Mouse (Mus musculus) hindbrain, embryonic 12.5 days (tissue): ENCODE measurements around the gene Arg1. TPM values are rescaled to one million over a fixed set of nuclear protein-coding genes. Genes with fewer than 3 reads are reported as not detected.

Source experiments
- ATAC-seq: fragments of 200-750 bp; cut with Nextera tagmentation; 2 replicates; pipeline ENCODE4 v1.8.0; 2017; ENCODE audit warnings: moderate TSS enrichment; ENCODE audit not compliant: low FRiP score
- H3K27ac ChIP-seq: fragments of 300-500 bp; sonication (generic); 2 replicates; pipeline ENCODE4 v1.5.1; 2016; ENCODE audit warnings: mild to moderate bottlenecking
- H3K27me3 ChIP-seq: fragments of 300-500 bp; sonication (generic); 2 replicates; pipeline ENCODE4 v1.6.1; 2016; ENCODE audit warnings: mild to moderate bottlenecking
- H3K36me3 ChIP-seq: fragments of 300-500 bp; sonication (generic); 2 replicates; pipeline ENCODE4 v1.6.1; 2016; ENCODE audit warnings: mild to moderate bottlenecking
- H3K4me1 ChIP-seq: fragments of 300-500 bp; sonication (generic); 2 replicates; pipeline ENCODE4 v1.6.1; 2016
- H3K4me2 ChIP-seq: fragments of 300-500 bp; sonication (generic); replicated peaks from 2 replicates; pipeline ENCODE4 v1.6.1; 2016; ENCODE audit warnings: mild to moderate bottlenecking
- H3K4me3 ChIP-seq: fragments of 300-500 bp; sonication (generic); 2 replicates; pipeline ENCODE4 v1.5.1; 2016; ENCODE audit warnings: mild to moderate bottlenecking
- H3K9ac ChIP-seq: fragments of 300-500 bp; sonication (generic); 2 replicates; pipeline ENCODE4 v1.6.1; 2016; ENCODE audit warnings: mild to moderate bottlenecking, moderate library complexity
- H3K9me3 ChIP-seq: fragments of 300-500 bp; sonication (generic); replicated peaks from 2 replicates; pipeline ENCODE4 v1.6.1; 2016; ENCODE audit warnings: mild to moderate bottlenecking
- WGBS: fragments of 180-500 bp; shearing (Covaris S2); methylation state at CpG from one replicate; pipeline ENCODE4 v1.1.7; 2016; 5-methylcytosine and 5-hydroxymethylcytosine counted together
- microRNA-seq: library from miRNA; unstranded; fragments of <30 nt; microRNA quantifications from one replicate; pipeline ENCODE4, GENCODE M21; 2017
- polyA plus RNA-seq: library from polyadenylated mRNA; unstranded; fragments of >200 nt; fragmentation: Nextera tagmentation; extraction: Ambion mirVana; gene quantifications from 2 replicates; pipeline ENCODE4 v1.2.1, GENCODE M21; 2016

Gene Arg1
- polyA plus RNA-seq, 1 experiment from 2014 or later, result 2.7 TPM

DNA sequence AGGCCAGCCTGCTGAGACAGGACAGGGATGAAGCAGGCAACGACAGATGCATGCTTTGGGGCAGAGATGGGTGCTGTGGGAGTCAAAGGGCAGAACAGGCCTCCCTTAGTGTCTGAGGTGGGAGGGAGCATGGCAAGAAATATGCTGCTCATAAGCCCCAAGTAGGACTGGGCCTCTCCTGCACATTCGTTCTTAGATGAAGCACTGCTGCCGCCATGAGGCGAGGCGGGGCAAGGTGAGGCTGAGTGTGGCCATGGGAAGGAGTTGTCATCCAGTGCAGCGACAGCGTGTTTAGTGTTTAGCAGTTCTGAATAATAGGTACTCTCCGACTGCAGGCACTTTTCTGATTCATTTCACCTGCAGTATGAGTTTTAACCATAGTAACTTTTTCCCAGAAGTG, 31.4 kb downstream of the Arg1 start:
- ATAC-seq, result no peak
- WGBS, result 88% methylated on average over 8 of the region's 8 CpGs
- Histone ChIP-seq H3K27ac (no peak overlapping the region), H3K4me3 (no peak overlapping the region), H3K4me2 (no peak overlapping the region), H3K27me3 (no peaks in the 10 kb centered on the region), H3K4me1 (no peaks in the 10 kb centered on the region), H3K9ac (no peak overlapping the region), H3K9me3 (no peaks in the 10 kb centered on the region), H3K36me3 (peaks cover 84% of the 10 kb centered on the region)

GRCm38 (mm10) chr10:24888343-24888742, 38.9 kb downstream of the Arg1 start:
- 97% methylated on average over 7 of the region's 7 CpGs for WGBS
- no peaks in the 10 kb centered on the region for H3K4me1 ChIP-seq
- ATAC-seq, result no peak
- no peak overlapping the region for H3K4me3 ChIP-seq
- H3K36me3 ChIP-seq, result peaks cover 75% of the 10 kb centered on the region
- no peak overlapping the region for H3K4me2 ChIP-seq
- H3K27ac ChIP-seq, result no peak overlapping the region
- H3K9me3 ChIP-seq, result no peaks in the 10 kb centered on the region
- H3K9ac ChIP-seq, result no peak overlapping the region
- no peaks in the 10 kb centered on the region for H3K27me3 ChIP-seq

GRCm38 (mm10) chr10:24886008-24886407, 41.3 kb downstream of the Arg1 start:
- H3K36me3 ChIP-seq, result peaks cover 80% of the 10 kb centered on the region

DNA sequence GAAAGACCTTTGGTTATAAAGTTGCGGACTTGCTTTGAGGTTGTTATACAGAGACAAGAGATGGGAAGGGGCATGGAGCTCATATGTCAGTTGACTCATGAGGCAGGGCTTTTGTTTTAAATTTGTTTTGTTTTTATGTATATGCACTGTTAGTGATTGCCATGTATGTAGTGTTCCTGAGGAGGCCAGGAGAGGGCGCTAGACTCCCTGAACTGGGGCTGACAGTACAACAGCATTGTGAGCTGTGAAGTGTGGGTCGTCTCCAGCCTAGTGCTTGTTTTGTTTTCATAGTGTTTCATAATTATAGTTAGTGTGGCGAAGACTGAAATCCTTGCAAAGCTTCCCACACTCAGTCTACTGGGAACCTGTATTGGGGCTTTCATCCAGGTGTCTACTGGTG, 53.7 kb downstream of the Arg1 start:
- no peak for ATAC-seq
- Histone ChIP-seq H3K27me3 (no peaks in the 10 kb centered on the region), H3K4me2 (no peak overlapping the region), H3K4me1 (no peaks in the 10 kb centered on the region), H3K27ac (no peak overlapping the region), H3K9ac (no peak overlapping the region), H3K4me3 (no peak overlapping the region), H3K9me3 (no peaks in the 10 kb centered on the region), H3K36me3 (peaks cover 68% of the 10 kb centered on the region)
- 75% methylated on average over 4 of the region's 4 CpGs for WGBS

More at GRCm38 (mm10) chr10:24886008-24886407, 41.3 kb downstream of the Arg1 start:
- Histone ChIP-seq H3K4me3 (no peak overlapping the region), H3K27me3 (no peaks in the 10 kb centered on the region), H3K9me3 (no peaks in the 10 kb centered on the region), H3K9ac (no peak overlapping the region), H3K4me2 (no peak overlapping the region), H3K27ac (no peak overlapping the region), H3K4me1 (no peaks in the 10 kb centered on the region)
- no peak for ATAC-seq
- 85% methylated on average over 9 of the region's 9 CpGs for WGBS

- H3K4me1 ChIP-seq, result no peaks in the 10 kb centered on the region
- peak within 1 kb of the TSS; percentile 48; the same call in 1 of the 2 replicates for H3K27ac ChIP-seq
- no peaks in the 10 kb centered on the region for H3K9me3 ChIP-seq
- peak within 1 kb of the TSS; percentile 60 for H3K4me2 ChIP-seq
- H3K27me3 ChIP-seq, result no peaks in the 10 kb centered on the region
- peaks cover 33% of the 10 kb centered on the region for H3K36me3 ChIP-seq
- peak; percentile 100 for ATAC-seq
- WGBS, result under 1% methylated on average over 36 of the region's 36 CpGs
- H3K4me3 ChIP-seq, result peak within 1 kb of the TSS; percentile 88
- peak within 1 kb of the TSS; percentile 89 for H3K9ac ChIP-seq
Measured at GRCm38 (mm10) chr10:24869760-24870290, 57.5 kb downstream of the Arg1 start, which contains the start of gene Med23. Gene Med23, plus strand, starts transcription at chr10:24869986.

Small RNA genes lying within 50 kb of the gene (microRNA-seq; reads per million reads assigned to microRNA genes)
- not detected for gene Mir6905

Other genes starting within 250 kb of the Arg1 start
- 1.4 and 1.6 TPM in 2 replicates for gene Enpp1, start 215.3 kb downstream of the Arg1 start, polyA plus RNA-seq
- gene Enpp3, start 84.7 kb downstream of the Arg1 start, polyA plus RNA-seq, result 5.5 and 6.4 TPM in 2 replicates
- 31.2 and 39.3 TPM in 2 replicates for gene Med23, start 57.5 kb downstream of the Arg1 start, polyA plus RNA-seq